Mouse (Mus musculus): ENCODE results near the gene Grm6. TPM values are rescaled to one million over a fixed set of nuclear protein-coding genes. Genes with fewer than 3 reads are reported as not detected.

The Grm6 gene
- polyA plus RNA-seq, 1 experiment: 0.25 TPM

DNA sequence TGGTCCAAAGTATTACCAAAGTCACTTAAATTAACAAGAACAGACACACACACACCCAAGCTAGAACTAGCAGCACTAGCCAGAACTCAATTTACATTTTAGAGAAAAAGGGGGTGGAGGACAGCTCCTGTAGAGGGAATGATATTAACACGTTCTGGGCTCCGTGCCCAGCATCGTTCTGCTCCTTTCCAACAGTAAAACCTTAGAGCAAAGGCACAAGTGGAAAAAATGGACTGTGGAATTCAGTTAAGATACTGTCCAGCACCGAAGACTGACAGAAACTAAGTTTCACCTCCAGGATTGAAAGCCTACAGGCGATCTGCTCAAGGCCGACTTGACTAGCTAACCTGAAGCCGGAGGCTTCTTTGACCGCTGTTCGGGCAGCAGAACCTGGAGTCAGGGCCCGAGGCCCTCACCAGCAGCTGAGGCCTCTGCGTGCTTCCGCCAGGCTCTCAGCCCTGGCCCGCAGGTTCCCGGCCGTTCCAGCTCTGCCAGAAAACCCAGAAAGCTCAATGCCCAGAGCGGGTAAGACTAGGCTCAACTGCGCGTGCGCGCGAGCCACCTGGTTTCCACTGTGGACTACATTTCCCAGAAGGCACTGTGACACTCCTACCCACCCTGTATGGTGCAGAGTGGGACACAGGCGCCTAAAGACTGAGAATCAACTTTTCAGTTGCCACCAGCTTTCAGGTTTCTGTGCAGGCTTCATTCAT, 9.3 kb upstream of the Grm6 start, which contains the start of gene Zfp879:
Gene Zfp879, minus strand, starts transcription at position 530 of the 713 bp plus-strand sequence.
- Histone ChIP-seq H3K4me1 (ENCODE audit: control insufficient read depth, insufficient read depth, low read length) (no peaks in the 10 kb centered on the region), H3K4me3 (ENCODE audit: low read depth, low read length) (peak within 1 kb of the TSS; percentile 74), H3K9ac (ENCODE audit: low read depth, poor library complexity, severe bottlenecking) (peak within 1 kb of the TSS; percentile 64), H3K9me3 (replicated peaks; ENCODE audit: control insufficient read depth, insufficient read depth, low read length, poor library complexity, severe bottlenecking) (no peaks in the 10 kb centered on the region), H3K27ac (ENCODE audit: insufficient read depth, low read length) (no peak within 1 kb of the TSS), H3K36me3 (ENCODE audit: control insufficient read depth, insufficient read depth, low read length, poor library complexity, severe bottlenecking) (no peaks in the 10 kb centered on the region), H3K27me3 (ENCODE audit: control insufficient read depth, insufficient read depth, low read length, poor library complexity, severe bottlenecking) (no peaks in the 10 kb centered on the region)
- no peak for TF ChIP-seq CTCF (IDR thresholded peaks at IDR 0.05; ENCODE audit: low read depth, low read length)

DNA sequence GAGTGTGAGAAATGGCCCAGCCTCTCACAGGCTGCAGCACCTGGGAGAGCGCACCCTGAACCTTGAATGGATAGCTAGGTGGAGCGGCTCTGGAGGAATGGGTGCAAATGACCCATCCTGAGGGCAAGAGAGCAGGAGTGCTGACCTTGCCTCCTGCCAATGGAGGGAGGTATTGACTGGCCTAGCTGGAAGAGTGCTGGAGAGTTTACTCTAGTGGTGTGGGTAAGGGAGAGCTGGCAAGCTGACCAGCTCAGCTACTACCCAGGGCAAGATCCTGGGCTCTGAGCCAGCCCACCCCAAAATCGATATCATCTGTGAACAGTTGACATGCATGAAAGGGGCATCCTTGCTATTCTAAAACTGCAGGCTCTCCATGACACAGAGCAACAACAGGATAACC, 4.5 kb upstream of the Grm6 start:
- Histone ChIP-seq H3K9ac (ENCODE audit: low read depth, poor library complexity, severe bottlenecking) (no peak overlapping the region), H3K4me1 (ENCODE audit: control insufficient read depth, insufficient read depth, low read length) (no peaks in the 10 kb centered on the region), H3K4me3 (ENCODE audit: low read depth, low read length) (no peak overlapping the region), H3K9me3 (replicated peaks; ENCODE audit: control insufficient read depth, insufficient read depth, low read length, poor library complexity, severe bottlenecking) (no peaks in the 10 kb centered on the region), H3K27me3 (ENCODE audit: control insufficient read depth, insufficient read depth, low read length, poor library complexity, severe bottlenecking) (0 out of 2 replicates have a peak, but pooled peaks cover under 1% of the 10 kb centered on the region), H3K27ac (ENCODE audit: insufficient read depth, low read length) (no peak overlapping the region), H3K36me3 (ENCODE audit: control insufficient read depth, insufficient read depth, low read length, poor library complexity, severe bottlenecking) (no peaks in the 10 kb centered on the region)
- no peak for TF ChIP-seq EP300 (IDR thresholded peaks at IDR 0.05; ENCODE audit: insufficient read depth, low read depth, low read length)
- no peak for TF ChIP-seq POLR2A (IDR thresholded peaks at IDR 0.05; ENCODE audit: insufficient read depth, low read length)
- TF ChIP-seq CTCF (IDR thresholded peaks at IDR 0.05; ENCODE audit: low read depth, low read length): no peak

DNA sequence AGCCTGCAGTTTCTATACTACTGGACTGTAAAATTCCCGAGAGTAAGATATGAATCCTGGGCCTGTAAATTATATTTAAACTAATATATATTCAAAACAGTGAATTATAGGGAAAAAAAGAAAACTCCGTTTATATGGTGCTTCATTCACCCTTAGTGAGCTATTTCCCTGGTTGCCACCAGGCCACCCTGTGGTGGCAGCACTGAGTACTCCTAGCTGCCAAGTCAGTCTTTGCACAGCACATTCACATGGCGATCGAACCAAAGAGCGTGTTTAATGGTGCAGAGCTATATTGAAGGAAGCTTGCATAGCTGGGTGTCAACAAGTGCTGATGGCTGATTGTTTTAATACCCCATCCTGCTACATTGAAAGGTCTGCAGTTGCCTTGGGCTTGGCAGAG, 3.4 kb upstream of the Grm6 start:
- Histone ChIP-seq H3K27ac (ENCODE audit: insufficient read depth, low read length) (no peak overlapping the region), H3K27me3 (ENCODE audit: control insufficient read depth, insufficient read depth, low read length, poor library complexity, severe bottlenecking) (peaks cover 8% of the 10 kb centered on the region), H3K4me1 (ENCODE audit: control insufficient read depth, insufficient read depth, low read length) (peaks cover 1% of the 10 kb centered on the region), H3K9ac (ENCODE audit: low read depth, poor library complexity, severe bottlenecking) (no peak overlapping the region), H3K4me3 (ENCODE audit: low read depth, low read length) (no peak overlapping the region), H3K36me3 (ENCODE audit: control insufficient read depth, insufficient read depth, low read length, poor library complexity, severe bottlenecking) (no peaks in the 10 kb centered on the region), H3K9me3 (replicated peaks; ENCODE audit: control insufficient read depth, insufficient read depth, low read length, poor library complexity, severe bottlenecking) (no peaks in the 10 kb centered on the region)
- TF ChIP-seq CTCF (IDR thresholded peaks at IDR 0.05; ENCODE audit: low read depth, low read length) (peak; percentile 53), POLR2A (IDR thresholded peaks at IDR 0.05; ENCODE audit: insufficient read depth, low read length) (no peak)

DNA sequence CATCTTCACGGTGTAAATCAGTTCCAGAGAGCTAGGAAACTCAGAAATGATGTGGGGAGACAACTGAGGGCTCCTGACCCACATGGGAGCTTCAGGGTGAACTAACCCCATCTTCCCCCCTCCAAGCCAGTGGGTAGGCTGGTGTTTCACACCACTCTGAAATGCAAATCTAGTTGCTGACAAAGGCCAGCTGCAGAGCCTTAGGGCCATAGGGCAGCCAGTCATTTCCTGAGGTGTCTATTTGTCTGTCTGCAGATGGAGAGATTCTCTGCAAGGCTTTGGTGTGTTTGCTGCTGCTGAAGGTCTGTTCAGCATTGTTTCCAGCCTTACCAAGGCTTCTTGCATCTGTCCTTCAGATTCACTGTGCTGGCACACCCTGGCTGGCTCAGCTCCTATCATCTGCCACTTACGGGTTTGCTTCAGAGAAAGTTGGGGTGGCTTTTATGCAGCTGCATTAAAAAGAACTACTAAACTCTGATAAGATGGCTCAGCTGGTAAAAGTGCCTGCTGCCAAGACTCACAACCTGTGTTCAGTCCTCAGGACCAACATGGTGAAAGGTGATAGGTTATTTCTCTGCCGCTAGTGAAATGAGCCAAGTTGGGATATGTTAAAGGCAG, 1.9 kb upstream of the Grm6 start:
- H3K36me3 ChIP-seq (ENCODE audit: control insufficient read depth, insufficient read depth, low read length, poor library complexity, severe bottlenecking): no peaks in the 10 kb centered on the region
- no peak overlapping the region for H3K27ac ChIP-seq (ENCODE audit: insufficient read depth, low read length)
- peaks cover 14% of the 10 kb centered on the region for H3K27me3 ChIP-seq (ENCODE audit: control insufficient read depth, insufficient read depth, low read length, poor library complexity, severe bottlenecking)
- peaks cover 1% of the 10 kb centered on the region for H3K4me1 ChIP-seq (ENCODE audit: control insufficient read depth, insufficient read depth, low read length)
- H3K4me3 ChIP-seq (ENCODE audit: low read depth, low read length): no peak overlapping the region
- TF ChIP-seq POLR2A (IDR thresholded peaks at IDR 0.05; ENCODE audit: insufficient read depth, low read length) (no peak), EP300 (IDR thresholded peaks at IDR 0.05; ENCODE audit: insufficient read depth, low read depth, low read length) (no peak), CTCF (IDR thresholded peaks at IDR 0.05; ENCODE audit: low read depth, low read length) (no peak)
- no peaks in the 10 kb centered on the region for H3K9me3 ChIP-seq (replicated peaks; ENCODE audit: control insufficient read depth, insufficient read depth, low read length, poor library complexity, severe bottlenecking)
- no peak overlapping the region for H3K9ac ChIP-seq (ENCODE audit: low read depth, poor library complexity, severe bottlenecking)

DNA sequence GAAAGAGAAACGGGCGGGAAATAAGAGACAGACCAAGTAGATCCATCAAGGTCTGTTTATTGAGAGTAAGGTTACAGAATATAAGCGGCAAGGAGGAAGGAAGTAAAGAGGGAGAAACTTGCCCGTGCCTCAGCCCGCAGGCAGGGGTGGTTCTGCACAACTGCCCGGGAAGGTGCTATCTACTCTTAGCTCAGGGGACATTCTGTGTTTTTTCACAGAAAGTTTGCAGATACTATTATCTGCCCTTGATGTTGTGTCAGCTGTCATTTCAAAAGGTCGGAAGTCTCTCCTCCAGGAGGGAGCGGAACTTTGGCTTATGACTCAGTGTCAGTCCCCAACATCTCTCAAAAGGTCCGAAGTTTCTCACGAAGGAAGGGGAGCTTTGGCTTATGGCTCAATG, 1.2 kb upstream of the Grm6 start:
- no peak overlapping the region for H3K27ac ChIP-seq (ENCODE audit: insufficient read depth, low read length)
- peaks cover 14% of the 10 kb centered on the region for H3K27me3 ChIP-seq (ENCODE audit: control insufficient read depth, insufficient read depth, low read length, poor library complexity, severe bottlenecking)
- H3K4me3 ChIP-seq (ENCODE audit: low read depth, low read length): no peak overlapping the region
- H3K9ac ChIP-seq (ENCODE audit: low read depth, poor library complexity, severe bottlenecking): no peak overlapping the region
- no peak for TF ChIP-seq CTCF (IDR thresholded peaks at IDR 0.05; ENCODE audit: low read depth, low read length)
- TF ChIP-seq POLR2A (IDR thresholded peaks at IDR 0.05; ENCODE audit: insufficient read depth, low read length): no peak
- no peak for TF ChIP-seq EP300 (IDR thresholded peaks at IDR 0.05; ENCODE audit: insufficient read depth, low read depth, low read length)
- no peaks in the 10 kb centered on the region for H3K36me3 ChIP-seq (ENCODE audit: control insufficient read depth, insufficient read depth, low read length, poor library complexity, severe bottlenecking)
- peaks cover 1% of the 10 kb centered on the region for H3K4me1 ChIP-seq (ENCODE audit: control insufficient read depth, insufficient read depth, low read length)
- no peaks in the 10 kb centered on the region for H3K9me3 ChIP-seq (replicated peaks; ENCODE audit: control insufficient read depth, insufficient read depth, low read length, poor library complexity, severe bottlenecking)

DNA sequence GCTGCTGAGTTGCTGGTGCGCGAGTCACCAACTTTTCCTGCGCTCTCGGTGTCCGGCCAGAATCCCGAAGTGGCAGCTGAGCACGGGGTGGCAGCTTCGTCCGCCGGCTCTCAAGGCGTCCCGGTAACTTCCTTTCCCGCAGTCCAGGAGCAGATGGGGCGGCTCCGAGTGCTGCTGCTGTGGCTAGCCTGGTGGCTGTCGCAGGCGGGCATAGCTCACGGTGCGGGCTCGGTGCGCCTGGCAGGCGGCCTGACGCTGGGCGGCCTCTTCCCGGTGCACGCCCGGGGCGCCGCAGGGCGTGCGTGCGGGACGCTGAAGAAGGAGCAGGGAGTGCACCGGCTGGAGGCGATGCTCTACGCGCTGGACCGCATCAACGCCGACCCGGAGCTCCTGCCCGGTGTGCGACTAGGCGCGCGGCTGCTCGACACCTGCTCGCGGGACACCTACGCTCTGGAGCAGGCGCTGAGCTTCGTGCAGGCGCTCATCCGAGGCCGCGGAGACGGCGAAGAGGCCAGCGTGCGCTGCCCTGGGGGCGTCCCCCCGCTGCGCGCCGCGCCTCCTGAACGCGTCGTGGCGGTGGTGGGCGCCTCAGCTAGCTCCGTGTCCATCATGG, 610 bp downstream of the Grm6 start:
- Histone ChIP-seq H3K36me3 (ENCODE audit: control insufficient read depth, insufficient read depth, low read length, poor library complexity, severe bottlenecking) (no peaks in the 10 kb centered on the region), H3K4me1 (ENCODE audit: control insufficient read depth, insufficient read depth, low read length) (peaks cover 1% of the 10 kb centered on the region), H3K9ac (ENCODE audit: low read depth, poor library complexity, severe bottlenecking) (peak overlapping the region; percentile 27), H3K27me3 (ENCODE audit: control insufficient read depth, insufficient read depth, low read length, poor library complexity, severe bottlenecking) (peaks cover 14% of the 10 kb centered on the region), H3K4me3 (ENCODE audit: low read depth, low read length) (peak overlapping the region; percentile 50), H3K9me3 (replicated peaks; ENCODE audit: control insufficient read depth, insufficient read depth, low read length, poor library complexity, severe bottlenecking) (no peaks in the 10 kb centered on the region), H3K27ac (ENCODE audit: insufficient read depth, low read length) (no peak overlapping the region)
- TF ChIP-seq CTCF (IDR thresholded peaks at IDR 0.05; ENCODE audit: low read depth, low read length) (no peak), EP300 (IDR thresholded peaks at IDR 0.05; ENCODE audit: insufficient read depth, low read depth, low read length) (no peak), POLR2A (IDR thresholded peaks at IDR 0.05; ENCODE audit: insufficient read depth, low read length) (no peak)

Data from ES-Bruce4 (cell line).